Mouse (Mus musculus) liver, postnatal 0 days (tissue): ENCODE results near the gene Srebf2. TPM values are rescaled to one million over a fixed set of nuclear protein-coding genes. Genes with fewer than 3 reads are reported as not detected.

Experiments
- ATAC-seq: fragments of 200-750 bp; cut with Nextera tagmentation; 2 replicates; pipeline ENCODE4 v1.8.0; 2017; ENCODE audit warnings: mild to moderate bottlenecking, moderate library complexity
- DNase-seq: peaks from one replicate; pipeline ENCODE4 v3.0.0-alpha.2; 2016
- H3K27ac ChIP-seq: fragments of 300-500 bp; sonication (generic); 2 replicates; pipeline ENCODE4 v1.5.1; 2014; ENCODE audit warnings: antibody characterized with exemption, moderate library complexity, mild to moderate bottlenecking, low read depth
- H3K27me3 ChIP-seq: fragments of 300-500 bp; sonication (generic); 2 replicates; pipeline ENCODE4 v1.6.1; 2014; ENCODE audit warnings: low read length, control low read depth, mixed read lengths; ENCODE audit not compliant: insufficient read depth
- H3K36me3 ChIP-seq: fragments of 300-500 bp; sonication (generic); replicated peaks from 2 replicates; pipeline ENCODE4 v1.6.1; 2014; ENCODE audit warnings: mild to moderate bottlenecking, control low read depth, low read length, moderate library complexity, mixed read lengths; ENCODE audit not compliant: insufficient read depth
- H3K4me1 ChIP-seq: fragments of 300-500 bp; sonication (generic); 2 replicates; pipeline ENCODE4 v1.6.1; 2014; ENCODE audit warnings: antibody characterized with exemption, mild to moderate bottlenecking, control low read depth; ENCODE audit not compliant: insufficient read depth
- H3K4me2 ChIP-seq: fragments of 300-500 bp; sonication (generic); 2 replicates; pipeline ENCODE4 v1.6.1; 2014; ENCODE audit warnings: low read depth, mild to moderate bottlenecking, low read length, moderate library complexity, mixed read lengths
- H3K4me3 ChIP-seq: fragments of 300-500 bp; sonication (generic); 2 replicates; pipeline ENCODE4 v1.5.1; 2014; ENCODE audit warnings: low read depth, low read length
- H3K9ac ChIP-seq: fragments of 300-500 bp; sonication (generic); replicated peaks from 2 replicates; pipeline ENCODE4 v1.6.1; 2014; ENCODE audit warnings: mild to moderate bottlenecking, moderate library complexity
- H3K9me3 ChIP-seq: fragments of 300-500 bp; sonication (generic); 2 replicates; pipeline ENCODE4 v1.6.1; 2016; ENCODE audit warnings: mild to moderate bottlenecking, control low read depth, low read length, mixed read lengths
- CTCF ChIP-seq: sonication (generic); IDR thresholded peaks from 2 replicates; pipeline ENCODE4 v1.5.1; 2016; ENCODE audit warnings: antibody characterized with exemption, low read depth
- EP300 ChIP-seq: IDR thresholded peaks from 2 replicates; pipeline ENCODE4 v1.6.1; 2016; ENCODE audit warnings: antibody characterized with exemption, low read depth, mild to moderate bottlenecking
- WGBS: fragments of 180-500 bp; shearing (Covaris S2); extraction: QIAGEN DNeasy Blood & Tissue Kit; methylation state at CpG from one replicate; pipeline ENCODE4 v1.1.7; 2014; ENCODE audit not compliant: insufficient replicate concordance; 5-methylcytosine and 5-hydroxymethylcytosine counted together
- polyA plus RNA-seq: library from polyadenylated mRNA; unstranded; fragments of >200 nt; fragmentation: Nextera tagmentation; extraction: Ambion mirVana; gene quantifications from 2 replicates; pipeline ENCODE4 v1.2.1, GENCODE M21; 2015

Srebf2 gene
- polyA plus RNA-seq, 1 experiment from 2014 or later: 33.6 TPM

- no peak for TF ChIP-seq CTCF
- no peak for TF ChIP-seq EP300
- H3K9ac ChIP-seq: no peak overlapping the region; the same call in 1 of the 2 replicates
- H3K27ac ChIP-seq: no peak overlapping the region
- no peak for DNase-seq
- H3K4me3 ChIP-seq: no peak overlapping the region
- 62% methylated on average over 9 of the region's 9 CpGs for WGBS
- H3K4me1 ChIP-seq: peaks cover 6% of the 10 kb centered on the region
- no peak overlapping the region; the same call in none of the 2 replicates for H3K4me2 ChIP-seq
- H3K27me3 ChIP-seq: peaks cover 23% of the 10 kb centered on the region
- peak; percentile 54 for ATAC-seq
- H3K36me3 ChIP-seq: peaks cover 38% of the 10 kb centered on the region
- H3K9me3 ChIP-seq: no peaks in the 10 kb centered on the region
Observed at GRCm38 (mm10) chr15:82206365-82207104, 59.6 kb downstream of the Srebf2 start.

DNA sequence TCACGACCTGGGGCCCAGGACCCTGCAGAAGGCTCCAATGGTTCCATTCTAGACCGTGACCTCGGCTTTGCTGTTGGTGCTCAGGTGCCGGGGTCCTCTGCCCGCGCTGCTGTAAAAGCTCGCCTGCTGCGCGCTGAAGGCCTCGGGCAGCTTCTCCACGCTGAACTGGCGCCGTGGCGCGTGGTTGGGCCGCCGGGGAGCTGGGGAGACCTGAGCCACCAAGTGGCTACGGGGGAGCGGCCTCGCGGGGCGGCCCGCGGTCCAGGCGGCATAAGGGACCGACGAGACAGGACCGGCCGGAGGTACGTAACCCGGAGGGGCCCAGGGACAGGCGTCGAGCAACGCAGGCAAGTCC, 60.1 kb downstream of the Srebf2 start:
- Histone ChIP-seq H3K27me3 (peaks cover 28% of the 10 kb centered on the region), H3K9ac (no peak overlapping the region; the same call in 1 of the 2 replicates), H3K4me1 (peaks cover 9% of the 10 kb centered on the region), H3K9me3 (no peaks in the 10 kb centered on the region), H3K36me3 (peaks cover 34% of the 10 kb centered on the region), H3K27ac (no peak overlapping the region), H3K4me3 (no peak overlapping the region), H3K4me2 (peak overlapping the region; percentile 22; the same call in 1 of the 2 replicates)
- no peak for DNase-seq
- TF ChIP-seq CTCF (no peak), EP300 (no peak)
- 56% methylated on average over 34 of the region's 34 CpGs for WGBS
- ATAC-seq: peak; percentile 10; the same call in 1 of the 2 replicates

DNA sequence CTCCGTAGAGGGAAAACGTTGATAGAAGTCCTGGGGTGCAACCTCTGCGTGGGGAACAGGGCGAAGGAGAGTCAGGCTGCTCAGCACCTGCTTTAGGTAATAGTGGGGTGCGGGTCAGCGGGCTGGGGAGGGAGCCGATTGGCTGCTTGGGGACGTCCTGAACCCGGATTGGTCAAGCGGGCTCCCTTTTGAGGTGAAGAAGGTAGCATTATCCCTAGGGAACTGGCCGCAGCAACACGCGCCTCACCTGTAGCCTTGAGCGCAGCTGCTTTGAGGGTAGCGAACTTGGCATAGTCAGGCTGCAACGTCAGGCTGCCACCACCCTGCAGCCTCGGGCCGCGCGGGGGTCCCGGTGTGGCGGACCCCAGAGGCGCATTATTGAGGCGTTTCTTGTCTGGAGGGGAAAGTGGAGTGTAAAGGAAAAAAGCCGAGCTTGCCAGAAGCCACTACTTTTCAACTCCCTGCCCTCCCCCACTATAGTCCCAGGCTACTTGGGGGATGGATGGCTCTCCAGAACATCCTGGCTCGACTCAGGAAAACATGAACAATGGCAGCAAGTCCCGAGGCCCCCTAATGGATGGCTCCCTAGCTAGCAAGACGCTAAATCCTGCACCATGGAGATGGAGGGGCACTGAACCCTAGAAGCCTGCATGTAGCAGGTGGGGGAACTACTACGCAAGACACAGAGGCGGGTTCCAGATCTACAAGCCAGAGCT, 60.7 kb downstream of the Srebf2 start:
- Histone ChIP-seq H3K36me3 (peaks cover 30% of the 10 kb centered on the region), H3K4me1 (peaks cover 13% of the 10 kb centered on the region), H3K9me3 (no peaks in the 10 kb centered on the region), H3K9ac (no peak overlapping the region), H3K27ac (no peak overlapping the region), H3K4me3 (no peak overlapping the region), H3K27me3 (peaks cover 34% of the 10 kb centered on the region), H3K4me2 (no peak overlapping the region)
- TF ChIP-seq EP300: no peak
- no peak for TF ChIP-seq CTCF
- DNase-seq: no peak
- 60% methylated on average over 30 of the region's 30 CpGs for WGBS
- ATAC-seq: no peak

DNA sequence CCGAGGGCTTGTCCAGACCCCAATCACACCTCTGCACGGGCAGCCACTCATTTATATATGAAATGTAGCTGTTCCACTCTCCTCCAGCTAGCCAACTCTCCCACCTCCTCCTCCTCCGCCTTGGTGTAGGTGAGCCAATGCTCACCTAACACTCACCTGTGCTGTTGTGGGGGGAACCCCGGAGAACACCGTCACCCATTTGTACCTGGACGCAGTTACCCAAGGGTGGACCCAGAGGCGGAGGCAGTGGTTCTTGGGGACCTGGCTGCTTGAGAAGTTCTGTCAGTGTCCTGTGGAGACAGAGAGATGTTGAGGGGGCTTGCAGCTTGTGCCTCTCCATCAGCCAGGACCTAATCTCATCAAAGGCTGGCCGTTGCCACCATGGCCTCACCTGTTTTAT, 61.3 kb downstream of the Srebf2 start:
- H3K9me3 ChIP-seq: no peaks in the 10 kb centered on the region
- no peak for TF ChIP-seq CTCF
- TF ChIP-seq EP300: no peak
- 84% methylated on average over 8 of the region's 8 CpGs for WGBS
- no peak overlapping the region for H3K4me2 ChIP-seq
- H3K27ac ChIP-seq: no peak overlapping the region
- no peak for ATAC-seq
- peaks cover 41% of the 10 kb centered on the region for H3K27me3 ChIP-seq
- peaks cover 23% of the 10 kb centered on the region for H3K36me3 ChIP-seq
- H3K4me3 ChIP-seq: no peak overlapping the region
- no peak overlapping the region for H3K9ac ChIP-seq
- no peak for DNase-seq
- H3K4me1 ChIP-seq: peaks cover 13% of the 10 kb centered on the region

DNA sequence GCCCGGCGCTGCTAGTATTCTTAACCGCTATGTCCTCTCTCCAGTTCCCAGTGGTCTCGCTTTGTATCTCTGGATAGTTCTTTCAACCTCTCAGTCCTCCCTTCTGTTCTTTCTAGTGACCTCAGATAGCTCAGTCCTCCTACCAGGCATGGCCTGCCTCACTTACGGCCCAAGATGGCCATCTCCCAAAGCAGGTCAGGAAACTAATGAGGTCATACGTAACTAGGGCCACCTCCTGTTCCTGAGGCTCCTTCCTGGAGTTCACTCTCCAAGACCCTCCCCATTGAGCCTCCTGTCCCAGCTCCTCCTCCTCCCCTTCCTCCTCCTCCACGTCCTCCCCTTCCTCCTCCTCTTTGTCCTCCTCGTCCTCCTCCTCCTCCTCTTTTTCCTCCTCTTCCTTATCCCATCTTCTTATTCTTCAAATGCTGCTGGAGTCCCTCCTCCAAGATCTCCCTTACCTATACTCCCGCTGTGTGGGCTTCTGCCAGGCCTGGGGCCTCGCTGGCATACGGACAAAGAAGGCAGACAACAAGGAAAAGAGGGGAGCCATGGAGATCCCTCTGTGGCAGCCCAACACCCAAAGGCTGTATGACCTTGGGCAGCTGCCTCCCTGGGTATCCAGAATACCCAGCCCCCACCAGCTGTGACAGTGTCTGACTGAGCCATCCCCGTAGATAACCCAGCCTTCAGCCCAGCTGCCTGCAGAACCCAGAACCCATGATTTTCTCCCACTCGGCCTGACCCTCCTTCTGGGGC, 62.5 kb downstream of the Srebf2 start:
- TF ChIP-seq CTCF (no peak), EP300 (no peak)
- H3K4me3 ChIP-seq: no peak overlapping the region
- peaks cover 49% of the 10 kb centered on the region for H3K27me3 ChIP-seq
- H3K4me1 ChIP-seq: peaks cover 13% of the 10 kb centered on the region
- H3K36me3 ChIP-seq: peaks cover 14% of the 10 kb centered on the region
- H3K4me2 ChIP-seq: no peak overlapping the region
- ATAC-seq (no peak), DNase-seq (no peak)
- 75% methylated on average over 13 of the region's 13 CpGs for WGBS
- H3K9ac ChIP-seq: no peak overlapping the region
- no peaks in the 10 kb centered on the region for H3K9me3 ChIP-seq
- no peak overlapping the region for H3K27ac ChIP-seq

DNA sequence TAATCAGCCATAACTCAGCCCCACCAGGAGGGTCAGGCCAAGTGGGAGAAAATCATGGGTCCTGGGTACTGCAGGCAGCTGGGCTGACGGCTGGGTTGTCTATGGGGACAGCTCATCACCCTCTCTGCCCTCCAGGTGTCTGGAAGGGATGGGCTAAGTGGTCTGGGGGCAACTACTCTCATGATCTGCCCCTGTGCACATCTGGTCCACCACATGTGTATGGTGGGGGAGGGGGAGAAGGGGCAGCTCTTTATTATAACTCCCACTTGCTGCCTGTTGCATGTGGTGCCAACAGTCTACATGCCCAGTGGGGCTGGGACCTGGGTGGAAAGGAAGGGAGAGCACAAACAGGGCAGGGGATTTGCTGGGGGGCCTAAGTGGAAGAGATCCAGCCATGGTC, 63.8 kb downstream of the Srebf2 start:
- no peak overlapping the region for H3K9ac ChIP-seq
- peaks cover 13% of the 10 kb centered on the region for H3K4me1 ChIP-seq
- H3K27me3 ChIP-seq: peaks cover 61% of the 10 kb centered on the region
- no peak overlapping the region for H3K4me2 ChIP-seq
- ATAC-seq: no peak
- peaks cover under 1% of the 10 kb centered on the region; the same call in 1 of the 2 replicates for H3K36me3 ChIP-seq
- no peak overlapping the region for H3K27ac ChIP-seq
- H3K9me3 ChIP-seq: no peaks in the 10 kb centered on the region
- no peak for TF ChIP-seq CTCF
- TF ChIP-seq EP300: no peak
- H3K4me3 ChIP-seq: no peak overlapping the region
- 69% methylated on average over 1 of the region's 1 CpGs for WGBS
- no peak for DNase-seq
